Mouse (Mus musculus): ENCODE results near the gene Golga2. TPM values are rescaled to one million over a fixed set of nuclear protein-coding genes. Genes with fewer than 3 reads are reported as not detected.
"Not testable (repeated sequence)": the region's sequence is repeated elsewhere in the genome, so short reads cannot be mapped to it uniquely, and the experiment has no call there.

Golga2 gene
- polyA plus RNA-seq, 1 experiment from 2014 or later, result 24.3 TPM

GRCm38 (mm10) chr2:32295285-32295684, 8.1 kb downstream of the Golga2 start:
- H3K4me2 ChIP-seq (replicated peaks; ENCODE audit: low read depth, low read length), result no peak overlapping the region
- H3K27ac ChIP-seq (ENCODE audit: low read length), result no peak overlapping the region
- peaks cover 51% of the 10 kb centered on the region for H3K36me3 ChIP-seq (ENCODE audit: control insufficient read depth, insufficient read depth, low read length)
- H3K9ac ChIP-seq (replicated peaks; ENCODE audit: low read depth, low read length), result no peak overlapping the region
- no peaks in the 10 kb centered on the region for H3K4me1 ChIP-seq (ENCODE audit: control insufficient read depth, insufficient read depth, low read length)
- H3K9me3 ChIP-seq (ENCODE audit: control insufficient read depth, low read depth, low read length), result no peaks in the 10 kb centered on the region
- H3K27me3 ChIP-seq (ENCODE audit: control insufficient read depth, insufficient read depth, low read length), result no peaks in the 10 kb centered on the region
- ATAC-seq (ENCODE audit: insufficient number of reproducible peaks, insufficient read depth, low FRiP score, low read depth), result no peak
- H3K4me3 ChIP-seq (ENCODE audit: low read depth, low read length), result no peak overlapping the region
- WGBS, result 78% methylated on average over 3 of the region's 3 CpGs

- not testable (repeated sequence) for ATAC-seq (ENCODE audit: insufficient number of reproducible peaks, insufficient read depth, low FRiP score, low read depth); H3K9ac ChIP-seq (replicated peaks; ENCODE audit: low read depth, low read length); H3K4me1 ChIP-seq (ENCODE audit: control insufficient read depth, insufficient read depth, low read length); H3K9me3 ChIP-seq (ENCODE audit: control insufficient read depth, low read depth, low read length); H3K27ac ChIP-seq (ENCODE audit: low read length); H3K4me3 ChIP-seq (ENCODE audit: low read depth, low read length); H3K27me3 ChIP-seq (ENCODE audit: control insufficient read depth, insufficient read depth, low read length); H3K4me2 ChIP-seq (replicated peaks; ENCODE audit: low read depth, low read length)
- peaks cover 54% of the 10 kb centered on the region for H3K36me3 ChIP-seq (ENCODE audit: control insufficient read depth, insufficient read depth, low read length)
- WGBS, result 85% methylated on average over 2 of the region's 2 CpGs
Measured at GRCm38 (mm10) chr2:32295842-32296241, 8.7 kb downstream of the Golga2 start.

GRCm38 (mm10) chr2:32299469-32299868, 12.3 kb downstream of the Golga2 start:
- Histone ChIP-seq H3K4me3 (ENCODE audit: low read depth, low read length) (no peak overlapping the region), H3K4me2 (replicated peaks; ENCODE audit: low read depth, low read length) (no peak overlapping the region), H3K36me3 (ENCODE audit: control insufficient read depth, insufficient read depth, low read length) (peaks cover 71% of the 10 kb centered on the region), H3K9me3 (ENCODE audit: control insufficient read depth, low read depth, low read length) (no peaks in the 10 kb centered on the region), H3K9ac (replicated peaks; ENCODE audit: low read depth, low read length) (no peak overlapping the region), H3K27me3 (ENCODE audit: control insufficient read depth, insufficient read depth, low read length) (no peaks in the 10 kb centered on the region), H3K4me1 (ENCODE audit: control insufficient read depth, insufficient read depth, low read length) (no peaks in the 10 kb centered on the region), H3K27ac (ENCODE audit: low read length) (no peak overlapping the region)
- 91% methylated on average over 4 of the region's 4 CpGs for WGBS
- ATAC-seq (ENCODE audit: insufficient number of reproducible peaks, insufficient read depth, low FRiP score, low read depth), result no peak

- no peak overlapping the region for H3K9ac ChIP-seq (replicated peaks; ENCODE audit: low read depth, low read length)
- WGBS, result 88% methylated on average over 10 of the region's 10 CpGs
Measured at GRCm38 (mm10) chr2:32302952-32303351, 15.8 kb downstream of the Golga2 start.

GRCm38 (mm10) chr2:32304145-32304832, 17.1 kb downstream of the Golga2 start:
- no peak overlapping the region for H3K9ac ChIP-seq (replicated peaks; ENCODE audit: low read depth, low read length)
- ATAC-seq (ENCODE audit: insufficient number of reproducible peaks, insufficient read depth, low FRiP score, low read depth), result 0 out of 2 replicates have a peak, but pooled peaks have one; percentile 28
- H3K9me3 ChIP-seq (ENCODE audit: control insufficient read depth, low read depth, low read length), result no peaks in the 10 kb centered on the region
- peaks cover 81% of the 10 kb centered on the region for H3K36me3 ChIP-seq (ENCODE audit: control insufficient read depth, insufficient read depth, low read length)
- no peaks in the 10 kb centered on the region for H3K4me1 ChIP-seq (ENCODE audit: control insufficient read depth, insufficient read depth, low read length)
- 60% methylated on average over 8 of the region's 8 CpGs for WGBS
- no peaks in the 10 kb centered on the region for H3K27me3 ChIP-seq (ENCODE audit: control insufficient read depth, insufficient read depth, low read length)
- H3K4me3 ChIP-seq (ENCODE audit: low read depth, low read length), result no peak overlapping the region
- no peak overlapping the region for H3K27ac ChIP-seq (ENCODE audit: low read length)
- H3K4me2 ChIP-seq (replicated peaks; ENCODE audit: low read depth, low read length), result no peak overlapping the region

More at GRCm38 (mm10) chr2:32302952-32303351, 15.8 kb downstream of the Golga2 start:
- ATAC-seq (ENCODE audit: insufficient number of reproducible peaks, insufficient read depth, low FRiP score, low read depth), result no peak
- no peak overlapping the region for H3K4me3 ChIP-seq (ENCODE audit: low read depth, low read length)
- no peaks in the 10 kb centered on the region for H3K9me3 ChIP-seq (ENCODE audit: control insufficient read depth, low read depth, low read length)
- H3K36me3 ChIP-seq (ENCODE audit: control insufficient read depth, insufficient read depth, low read length), result peaks cover 82% of the 10 kb centered on the region
- H3K4me1 ChIP-seq (ENCODE audit: control insufficient read depth, insufficient read depth, low read length), result no peaks in the 10 kb centered on the region
- no peak overlapping the region for H3K27ac ChIP-seq (ENCODE audit: low read length)
- H3K27me3 ChIP-seq (ENCODE audit: control insufficient read depth, insufficient read depth, low read length), result no peaks in the 10 kb centered on the region
- H3K4me2 ChIP-seq (replicated peaks; ENCODE audit: low read depth, low read length), result no peak overlapping the region

GRCm38 (mm10) chr2:32305668-32306067, 18.5 kb downstream of the Golga2 start:
- WGBS, result 84% methylated on average over 5 of the region's 5 CpGs
- H3K27ac ChIP-seq (ENCODE audit: low read length), result no peak overlapping the region
- ATAC-seq (ENCODE audit: insufficient number of reproducible peaks, insufficient read depth, low FRiP score, low read depth), result no peak
- H3K9ac ChIP-seq (replicated peaks; ENCODE audit: low read depth, low read length), result no peak overlapping the region
- H3K4me2 ChIP-seq (replicated peaks; ENCODE audit: low read depth, low read length), result no peak overlapping the region
- H3K36me3 ChIP-seq (ENCODE audit: control insufficient read depth, insufficient read depth, low read length), result peaks cover 80% of the 10 kb centered on the region
- peaks cover 4% of the 10 kb centered on the region; the same call in 1 of the 2 replicates for H3K4me1 ChIP-seq (ENCODE audit: control insufficient read depth, insufficient read depth, low read length)
- H3K27me3 ChIP-seq (ENCODE audit: control insufficient read depth, insufficient read depth, low read length), result no peaks in the 10 kb centered on the region
- no peak overlapping the region for H3K4me3 ChIP-seq (ENCODE audit: low read depth, low read length)
- no peaks in the 10 kb centered on the region for H3K9me3 ChIP-seq (ENCODE audit: control insufficient read depth, low read depth, low read length)

GRCm38 (mm10) chr2:32306176-32306575, 19.0 kb downstream of the Golga2 start:
- ATAC-seq (ENCODE audit: insufficient number of reproducible peaks, insufficient read depth, low FRiP score, low read depth), result no peak
- H3K4me3 ChIP-seq (ENCODE audit: low read depth, low read length), result no peak overlapping the region
- no peak overlapping the region for H3K4me2 ChIP-seq (replicated peaks; ENCODE audit: low read depth, low read length)
- no peaks in the 10 kb centered on the region for H3K9me3 ChIP-seq (ENCODE audit: control insufficient read depth, low read depth, low read length)
- no peak overlapping the region for H3K27ac ChIP-seq (ENCODE audit: low read length)
- no peaks in the 10 kb centered on the region for H3K27me3 ChIP-seq (ENCODE audit: control insufficient read depth, insufficient read depth, low read length)
- H3K36me3 ChIP-seq (ENCODE audit: control insufficient read depth, insufficient read depth, low read length), result peaks cover 75% of the 10 kb centered on the region
- no peak overlapping the region for H3K9ac ChIP-seq (replicated peaks; ENCODE audit: low read depth, low read length)
- WGBS, result 86% methylated on average over 8 of the region's 9 CpGs
- peaks cover 7% of the 10 kb centered on the region for H3K4me1 ChIP-seq (ENCODE audit: control insufficient read depth, insufficient read depth, low read length)

GRCm38 (mm10) chr2:32307247-32307798, 20.1 kb downstream of the Golga2 start:
- no peak for ATAC-seq (ENCODE audit: insufficient number of reproducible peaks, insufficient read depth, low FRiP score, low read depth)
- peaks cover 16% of the 10 kb centered on the region for H3K4me1 ChIP-seq (ENCODE audit: control insufficient read depth, insufficient read depth, low read length)
- H3K4me2 ChIP-seq (replicated peaks; ENCODE audit: low read depth, low read length), result no peak overlapping the region
- no peaks in the 10 kb centered on the region for H3K27me3 ChIP-seq (ENCODE audit: control insufficient read depth, insufficient read depth, low read length)
- H3K27ac ChIP-seq (ENCODE audit: low read length), result no peak overlapping the region
- H3K9ac ChIP-seq (replicated peaks; ENCODE audit: low read depth, low read length), result no peak overlapping the region
- no peak overlapping the region for H3K4me3 ChIP-seq (ENCODE audit: low read depth, low read length)
- WGBS, result 78% methylated on average over 6 of the region's 6 CpGs
- peaks cover 67% of the 10 kb centered on the region for H3K36me3 ChIP-seq (ENCODE audit: control insufficient read depth, insufficient read depth, low read length)
- H3K9me3 ChIP-seq (ENCODE audit: control insufficient read depth, low read depth, low read length), result no peaks in the 10 kb centered on the region

Data from stomach, embryonic 14.5 days (tissue).